Mouse (Mus musculus) kidney, postnatal 0 days (tissue): Measurements from ENCODE around the gene Ppp4c. TPM values are rescaled to one million over a fixed set of nuclear protein-coding genes. Genes with fewer than 3 reads are reported as not detected.
A peak's percentile ranks its signal among the peaks of the same experiment; 100 is the strongest.

Experiments used
- ATAC-seq: fragments of 200-750 bp; cut with Nextera tagmentation; replicated peaks from 2 replicates; pipeline ENCODE4 v1.8.0; 2017; ENCODE audit warnings: low read depth, moderate number of reproducible peaks, moderate TSS enrichment, moderate library complexity; ENCODE audit not compliant: low FRiP score
- DNase-seq: peaks from one replicate; pipeline ENCODE4 v3.0.0-alpha.2; 2016; ENCODE audit warnings: low spot score
- H3K27ac ChIP-seq: fragments of 300-500 bp; sonication (generic); 2 replicates; pipeline ENCODE4 v1.5.1; 2014; ENCODE audit warnings: mild to moderate bottlenecking
- H3K27me3 ChIP-seq: fragments of 300-500 bp; sonication (generic); 2 replicates; pipeline ENCODE4 v1.6.1; 2014; ENCODE audit warnings: low read length, mixed read lengths; ENCODE audit not compliant: insufficient read depth
- H3K36me3 ChIP-seq: fragments of 300-500 bp; sonication (generic); 2 replicates; pipeline ENCODE4 v1.6.1; 2014; ENCODE audit warnings: low read length, mixed read lengths; ENCODE audit not compliant: insufficient read depth
- H3K4me1 ChIP-seq: fragments of 300-500 bp; sonication (generic); replicated peaks from 2 replicates; pipeline ENCODE4 v1.6.1; 2014; ENCODE audit warnings: antibody characterized with exemption, low read length, mixed read lengths; ENCODE audit not compliant: insufficient read depth
- H3K4me2 ChIP-seq: fragments of 300-500 bp; sonication (generic); 2 replicates; pipeline ENCODE4 v1.6.1; 2014; ENCODE audit warnings: mild to moderate bottlenecking, low read length, moderate library complexity, mixed read lengths
- H3K4me3 ChIP-seq: fragments of 300-500 bp; sonication (generic); replicated peaks from 2 replicates; pipeline ENCODE4 v1.5.1; 2014; ENCODE audit warnings: low read depth, low read length
- H3K9ac ChIP-seq: fragments of 300-500 bp; sonication (generic); 2 replicates; pipeline ENCODE4 v1.6.1; 2014; ENCODE audit warnings: low read depth, low read length
- H3K9me3 ChIP-seq: fragments of 300-500 bp; sonication (generic); replicated peaks from 2 replicates; pipeline ENCODE4 v1.6.1; 2016; ENCODE audit warnings: low read length, inconsistent platforms, mixed read lengths
- CTCF ChIP-seq: IDR thresholded peaks from 2 replicates; pipeline ENCODE4 v1.5.1; 2016; ENCODE audit warnings: antibody characterized with exemption, low read depth, mild to moderate bottlenecking, moderate library complexity
- WGBS: fragments of 180-500 bp; shearing (Covaris S2); extraction: QIAGEN DNeasy Blood & Tissue Kit; methylation state at CpG from one replicate; pipeline ENCODE4 v1.1.7; 2014; 5-methylcytosine and 5-hydroxymethylcytosine counted together
- polyA plus RNA-seq: library from polyadenylated mRNA; unstranded; fragments of >200 nt; fragmentation: Nextera tagmentation; extraction: Ambion mirVana; gene quantifications from 2 replicates; pipeline ENCODE4 v1.2.1, GENCODE M21; 2015

Ppp4c gene
- polyA plus RNA-seq, 1 experiment from 2014 or later, result 192 TPM

DNA sequence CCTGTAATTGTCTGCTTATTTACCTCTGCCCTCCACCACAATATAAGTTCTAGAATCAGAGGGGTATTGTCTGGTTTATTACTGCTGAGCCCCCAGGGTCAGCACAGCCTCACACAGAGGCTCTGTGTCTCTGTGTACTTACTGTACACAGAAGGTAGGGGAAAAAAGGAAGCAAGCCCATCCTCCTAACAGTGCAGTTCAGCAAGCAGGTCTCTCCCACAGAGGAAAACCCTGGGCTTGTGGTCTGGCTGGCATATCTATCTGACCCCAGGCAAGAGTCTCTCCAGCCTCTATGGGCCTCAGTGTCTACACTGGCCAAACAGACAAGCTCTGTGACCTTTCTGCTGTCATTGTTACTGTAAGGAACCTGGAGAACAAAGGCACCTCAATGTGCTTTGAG is 11.5 kb upstream of the Ppp4c start:
- Histone ChIP-seq H3K27me3 (no peaks in the 10 kb centered on the region), H3K9me3 (no peaks in the 10 kb centered on the region), H3K4me2 (no peak overlapping the region), H3K36me3 (no peaks in the 10 kb centered on the region), H3K27ac (no peak overlapping the region), H3K9ac (no peak overlapping the region), H3K4me3 (no peak overlapping the region), H3K4me1 (peaks cover 8% of the 10 kb centered on the region)
- no peak for TF ChIP-seq CTCF
- no peak for ATAC-seq
- DNase-seq, result no peak

DNA sequence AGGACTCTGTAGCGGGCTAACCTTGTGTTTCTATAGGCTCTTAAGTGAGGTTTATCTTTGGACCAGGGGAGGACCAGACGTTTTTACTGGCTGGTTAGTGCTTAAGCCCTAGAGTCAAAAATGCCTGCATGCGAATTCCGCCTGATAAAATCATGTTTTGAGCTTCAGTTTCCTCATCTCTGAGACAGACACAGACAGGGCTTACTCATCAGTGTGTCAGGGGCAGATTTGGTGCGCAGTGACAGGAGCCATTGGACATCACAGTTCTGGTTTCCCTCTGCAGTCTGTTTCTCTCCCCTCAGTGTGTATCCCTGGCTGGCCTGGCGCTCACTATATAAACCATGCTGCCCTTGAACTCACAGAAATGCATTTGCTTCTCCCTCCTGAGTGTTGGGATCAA is 10.9 kb upstream of the Ppp4c start:
- no peaks in the 10 kb centered on the region for H3K36me3 ChIP-seq
- no peak for ATAC-seq
- no peaks in the 10 kb centered on the region for H3K9me3 ChIP-seq
- no peak for TF ChIP-seq CTCF
- no peak for DNase-seq
- no peak overlapping the region for H3K9ac ChIP-seq
- no peak overlapping the region for H3K4me3 ChIP-seq
- no peak overlapping the region for H3K27ac ChIP-seq
- peaks cover 4% of the 10 kb centered on the region for H3K4me1 ChIP-seq
- 82% methylated on average over 6 of the region's 6 CpGs for WGBS
- H3K27me3 ChIP-seq, result no peaks in the 10 kb centered on the region
- H3K4me2 ChIP-seq, result no peak overlapping the region

- Histone ChIP-seq H3K27me3 (no peaks in the 10 kb centered on the region), H3K9me3 (no peaks in the 10 kb centered on the region), H3K27ac (no peak overlapping the region), H3K4me2 (no peak overlapping the region), H3K9ac (no peak overlapping the region), H3K4me3 (no peak overlapping the region), H3K4me1 (no peaks in the 10 kb centered on the region; the same call in 1 of the 2 replicates), H3K36me3 (no peaks in the 10 kb centered on the region)
- WGBS, result 58% methylated on average over 11 of the region's 11 CpGs
- DNase-seq, result no peak
- no peak for ATAC-seq
- TF ChIP-seq CTCF, result no peak
Observed at GRCm38 (mm10) chr7:126802134-126802889, 10.0 kb upstream of the Ppp4c start.

- H3K27me3 ChIP-seq, result no peaks in the 10 kb centered on the region
- H3K36me3 ChIP-seq, result peaks cover 4% of the 10 kb centered on the region
- no peak overlapping the region for H3K4me3 ChIP-seq
- no peaks in the 10 kb centered on the region for H3K9me3 ChIP-seq
- DNase-seq (no peak), ATAC-seq (no peak)
- no peak overlapping the region for H3K27ac ChIP-seq
- no peak overlapping the region for H3K4me2 ChIP-seq
- H3K4me1 ChIP-seq, result peaks cover 3% of the 10 kb centered on the region; the same call in 1 of the 2 replicates
- no peak overlapping the region for H3K9ac ChIP-seq
- no peak for TF ChIP-seq CTCF
- 89% methylated on average over 16 of the region's 16 CpGs for whole genome bisulfite sequencing
Observed at GRCm38 (mm10) chr7:126801057-126801422, 8.7 kb upstream of the Ppp4c start.

DNA sequence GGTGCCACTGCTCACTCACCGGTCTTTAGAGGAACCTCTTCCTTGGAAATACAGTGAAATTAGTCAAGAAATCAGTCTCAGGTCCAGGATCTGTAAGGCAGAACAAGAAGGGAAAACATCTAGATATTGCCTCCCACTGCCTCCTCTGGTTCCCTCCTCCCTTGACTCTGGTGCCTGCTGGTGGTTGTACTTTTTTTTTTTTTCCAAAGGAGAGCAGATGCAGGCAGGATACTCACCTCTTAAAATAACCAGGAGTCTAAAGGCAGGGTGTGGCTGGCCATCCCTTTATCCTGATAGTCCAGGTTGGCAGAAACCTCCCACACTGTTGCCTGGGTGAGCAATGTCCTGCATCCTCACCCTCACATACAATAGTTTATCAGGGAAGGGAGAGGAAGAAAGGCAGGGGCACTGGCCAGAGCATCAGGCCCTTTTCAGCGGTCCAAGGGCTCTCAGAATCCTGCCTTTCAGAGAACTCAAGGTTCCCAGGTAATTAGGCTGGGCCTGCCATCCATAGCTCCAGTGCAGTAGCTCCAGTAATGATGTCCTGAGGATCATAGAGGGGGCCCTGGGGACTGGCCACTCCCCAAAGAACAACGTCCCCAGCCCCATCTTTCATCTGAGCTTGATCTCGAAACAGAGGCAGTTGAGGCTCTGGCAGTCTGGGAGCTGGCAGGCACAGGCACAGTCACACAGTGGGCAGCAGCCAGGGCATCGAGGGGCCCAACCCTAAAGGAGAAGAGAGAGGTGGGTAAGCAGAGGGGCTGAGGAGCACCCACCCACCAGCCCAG is 8.2 kb upstream of the Ppp4c start:
- ATAC-seq (no peak), DNase-seq (peak; percentile 31)
- H3K27me3 ChIP-seq, result no peaks in the 10 kb centered on the region
- peak overlapping the region; percentile 75 for H3K4me3 ChIP-seq
- TF ChIP-seq CTCF, result no peak
- WGBS, result 54% methylated on average over 5 of the region's 5 CpGs
- no peaks in the 10 kb centered on the region for H3K9me3 ChIP-seq
- H3K36me3 ChIP-seq, result peaks cover 10% of the 10 kb centered on the region
- peaks cover 4% of the 10 kb centered on the region; the same call in 1 of the 2 replicates for H3K4me1 ChIP-seq
- peak overlapping the region; percentile 71 for H3K4me2 ChIP-seq
- H3K27ac ChIP-seq, result peak overlapping the region; percentile 96
- H3K9ac ChIP-seq, result peak overlapping the region; percentile 62

GRCm38 (mm10) chr7:126799468-126800268 is 7.4 kb upstream of the Ppp4c start:
- peak; percentile 89 for ATAC-seq

More at GRCm38 (mm10) chr7:126799468-126800268, 7.4 kb upstream of the Ppp4c start:
- WGBS, result 2% methylated on average over 36 of the region's 38 CpGs
- DNase-seq, result peak; percentile 97
- no peaks in the 10 kb centered on the region for H3K9me3 ChIP-seq
- H3K4me3 ChIP-seq, result peak overlapping the region; percentile 75
- peaks cover 4% of the 10 kb centered on the region; the same call in 1 of the 2 replicates for H3K4me1 ChIP-seq
- H3K27ac ChIP-seq, result peak overlapping the region; percentile 96
- peak overlapping the region; percentile 62 for H3K9ac ChIP-seq
- H3K36me3 ChIP-seq, result peaks cover 18% of the 10 kb centered on the region
- no peaks in the 10 kb centered on the region for H3K27me3 ChIP-seq
- peak overlapping the region; percentile 71 for H3K4me2 ChIP-seq
- peak; percentile 38; the same call in 1 of the 2 replicates for TF ChIP-seq CTCF
